Mouse (Mus musculus) limb, embryonic 12.5 days (tissue): ENCODE measurements at regions not wholly inside any gene's neighbourhood (a gene's known extent, or its start where the extent isn't known, plus 50 kb on each side); places are given as distances from the start of the nearest gene placed in this dataset.
"Not testable (repeated sequence)": the region's sequence is repeated elsewhere in the genome, so short reads cannot be mapped to it uniquely, and the experiment has no call there.

Experiments used
- ATAC-seq: fragments of 200-750 bp; cut with Nextera tagmentation; 2 replicates; pipeline ENCODE4 v1.8.0; 2017; ENCODE audit warnings: low read depth, moderate TSS enrichment; ENCODE audit not compliant: insufficient number of reproducible peaks, insufficient read depth, low FRiP score, low TSS enrichment
- H3K27ac ChIP-seq: fragments of 300-500 bp; sonication (generic); 2 replicates; pipeline ENCODE4 v1.5.1; 2016; ENCODE audit warnings: mild to moderate bottlenecking, moderate library complexity
- H3K27me3 ChIP-seq: fragments of 300-500 bp; sonication (generic); 2 replicates; pipeline ENCODE4 v1.6.1; 2016; ENCODE audit warnings: mild to moderate bottlenecking, moderate library complexity
- H3K36me3 ChIP-seq: fragments of 300-500 bp; sonication (generic); 2 replicates; pipeline ENCODE4 v1.6.1; 2016; ENCODE audit warnings: mild to moderate bottlenecking, moderate library complexity
- H3K4me1 ChIP-seq: fragments of 300-500 bp; sonication (generic); replicated peaks from 2 replicates; pipeline ENCODE4 v1.6.1; 2016
- H3K4me2 ChIP-seq: fragments of 300-500 bp; sonication (generic); 2 replicates; pipeline ENCODE4 v1.6.1; 2016; ENCODE audit warnings: mild to moderate bottlenecking, moderate library complexity
- H3K4me3 ChIP-seq: fragments of 300-500 bp; sonication (generic); replicated peaks from 2 replicates; pipeline ENCODE4 v1.5.1; 2016; ENCODE audit warnings: mild to moderate bottlenecking
- H3K9ac ChIP-seq: fragments of 300-500 bp; sonication (generic); replicated peaks from 2 replicates; pipeline ENCODE4 v1.6.1; 2016; ENCODE audit warnings: mild to moderate bottlenecking, moderate library complexity
- H3K9me3 ChIP-seq: fragments of 300-500 bp; sonication (generic); 2 replicates; pipeline ENCODE4 v1.6.1; 2016; ENCODE audit warnings: mild to moderate bottlenecking, moderate library complexity
- whole genome bisulfite sequencing: fragments of 180-500 bp; shearing (Covaris S2); methylation state at CpG from one replicate; pipeline ENCODE4 v1.1.7; 2016; 5-methylcytosine and 5-hydroxymethylcytosine counted together

DNA sequence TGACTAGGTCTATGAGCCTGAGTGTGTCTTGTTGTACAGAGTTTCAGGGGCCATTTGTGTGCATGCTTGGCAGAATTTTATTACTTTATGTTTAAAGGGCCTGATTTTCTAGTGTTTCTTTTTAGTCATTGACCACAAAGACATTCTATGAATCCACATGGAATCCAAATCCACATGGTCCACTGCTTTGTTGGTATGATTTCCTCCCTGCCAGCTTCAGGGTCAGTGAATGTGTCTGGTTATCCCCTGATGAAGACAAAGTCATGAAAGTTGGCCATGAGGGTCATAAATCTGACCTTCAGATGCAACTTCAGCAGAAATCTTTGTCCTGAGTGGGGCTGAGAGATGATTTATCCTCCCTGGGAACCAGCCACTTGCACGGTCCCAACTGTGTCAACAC is 263.6 kb upstream of the Irx1 start:
- H3K27ac ChIP-seq: no peak overlapping the region
- 95% methylated on average over 1 of the region's 1 CpGs for WGBS
- H3K4me2 ChIP-seq: no peak overlapping the region
- no peaks in the 10 kb centered on the region for H3K36me3 ChIP-seq
- H3K4me1 ChIP-seq: no peaks in the 10 kb centered on the region
- H3K4me3 ChIP-seq: no peak overlapping the region
- no peaks in the 10 kb centered on the region for H3K9me3 ChIP-seq
- H3K9ac ChIP-seq: no peak overlapping the region
- H3K27me3 ChIP-seq: no peaks in the 10 kb centered on the region; the same call in 1 of the 2 replicates
- no peak for ATAC-seq

DNA sequence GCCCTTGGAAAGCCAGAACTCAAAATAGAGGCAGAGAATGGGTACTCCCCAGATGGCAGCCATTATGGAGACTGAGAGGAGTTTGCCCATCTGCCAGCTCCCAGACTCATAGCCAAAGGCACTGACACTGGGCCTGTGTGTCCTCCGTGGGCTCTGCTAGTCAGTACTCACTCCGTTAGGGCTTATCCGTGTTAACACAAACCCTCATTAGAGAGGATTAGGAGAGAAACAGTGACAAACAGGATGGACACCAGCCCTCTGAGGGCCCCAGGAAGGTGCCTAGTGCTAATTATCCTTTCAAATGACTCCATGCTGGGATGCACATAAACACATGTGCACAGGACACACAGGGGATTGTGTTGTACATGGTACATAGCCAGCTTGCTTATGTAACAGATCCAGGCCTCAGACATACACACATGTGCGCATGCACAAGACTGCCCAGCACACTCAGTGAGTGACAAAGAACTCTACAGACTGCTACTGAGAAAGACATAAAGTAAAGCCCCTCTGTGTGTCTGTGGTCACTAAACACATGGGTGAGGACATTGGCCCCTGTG is 267.6 kb upstream of the Irx1 start:
- 52% methylated on average over 4 of the region's 4 CpGs for WGBS
- no peaks in the 10 kb centered on the region for H3K4me1 ChIP-seq
- no peak overlapping the region for H3K4me3 ChIP-seq
- no peak overlapping the region for H3K4me2 ChIP-seq
- no peak overlapping the region for H3K27ac ChIP-seq
- ATAC-seq: no peak
- H3K36me3 ChIP-seq: no peaks in the 10 kb centered on the region
- no peaks in the 10 kb centered on the region for H3K9me3 ChIP-seq
- no peak overlapping the region for H3K9ac ChIP-seq
- peaks cover 2% of the 10 kb centered on the region; the same call in 1 of the 2 replicates for H3K27me3 ChIP-seq

GRCm38 (mm10) chr13:72232080-72232479 is 268.6 kb upstream of the Irx1 start:
- peaks cover 2% of the 10 kb centered on the region; the same call in 1 of the 2 replicates for H3K27me3 ChIP-seq
- H3K4me1 ChIP-seq: no peaks in the 10 kb centered on the region
- no peaks in the 10 kb centered on the region for H3K9me3 ChIP-seq
- H3K9ac ChIP-seq: no peak overlapping the region
- H3K4me3 ChIP-seq: no peak overlapping the region
- no peak overlapping the region for H3K27ac ChIP-seq
- H3K36me3 ChIP-seq: no peaks in the 10 kb centered on the region
- no peak overlapping the region for H3K4me2 ChIP-seq
- no peak for ATAC-seq

DNA sequence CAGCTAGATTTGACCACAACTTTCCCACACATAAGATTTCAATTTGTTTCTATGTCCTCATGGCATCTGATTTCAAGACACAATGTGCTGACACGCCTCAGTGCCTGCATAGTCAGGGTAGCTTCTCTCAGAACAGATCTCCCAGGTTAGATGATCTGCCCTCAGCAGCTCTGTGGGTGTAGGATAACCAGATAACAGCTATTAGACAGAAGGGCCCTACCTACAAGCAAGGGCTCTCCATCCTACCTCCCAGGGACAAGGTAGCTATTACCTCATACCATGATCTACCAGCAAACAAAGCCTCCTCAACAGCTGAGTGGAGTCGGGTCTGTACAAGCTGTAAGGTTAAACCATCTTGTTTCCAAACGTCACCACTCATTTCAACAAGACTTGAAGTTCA is 278.4 kb upstream of the Irx1 start:
- Histone ChIP-seq H3K9me3 (no peaks in the 10 kb centered on the region), H3K4me2 (no peak overlapping the region), H3K36me3 (no peaks in the 10 kb centered on the region), H3K4me1 (no peaks in the 10 kb centered on the region), H3K4me3 (no peak overlapping the region), H3K27ac (no peak overlapping the region), H3K27me3 (no peaks in the 10 kb centered on the region), H3K9ac (no peak overlapping the region)
- ATAC-seq: no peak
- 73% methylated on average over 3 of the region's 3 CpGs for WGBS

DNA sequence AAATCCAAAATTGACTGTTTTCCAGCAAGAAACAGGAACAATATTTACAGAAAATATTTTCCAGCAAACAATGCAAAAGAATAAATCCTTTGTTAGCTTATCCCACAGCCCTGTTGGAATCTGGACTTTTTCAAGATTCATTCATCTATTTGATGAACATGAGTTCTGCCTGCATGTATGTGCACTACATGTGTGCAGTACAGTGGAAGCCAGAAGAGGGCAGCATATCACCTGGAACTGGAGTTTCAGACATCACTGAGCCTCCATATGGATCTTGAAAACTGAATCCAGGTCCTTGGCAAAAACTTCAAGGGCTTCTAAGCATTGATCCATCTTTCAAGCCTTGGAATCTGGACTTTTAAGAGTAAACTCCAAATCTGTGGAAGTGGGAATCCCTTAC is 286.9 kb upstream of the Irx1 start:
- Histone ChIP-seq H3K9me3 (no peaks in the 10 kb centered on the region), H3K27me3 (no peaks in the 10 kb centered on the region), H3K27ac (no peak overlapping the region), H3K4me3 (no peak overlapping the region), H3K4me2 (no peak overlapping the region), H3K36me3 (no peaks in the 10 kb centered on the region), H3K9ac (no peak overlapping the region), H3K4me1 (no peaks in the 10 kb centered on the region; the same call in 1 of the 2 replicates)
- no peak for ATAC-seq

GRCm38 (mm10) chr13:72253242-72253641 is 289.7 kb upstream of the Irx1 start:
- not testable (repeated sequence) for ATAC-seq, H3K27ac ChIP-seq, H3K4me3 ChIP-seq, H3K4me2 ChIP-seq, H3K9me3 ChIP-seq, H3K4me1 ChIP-seq, H3K9ac ChIP-seq, H3K36me3 ChIP-seq, H3K27me3 ChIP-seq
- 49% methylated on average over 13 of the region's 13 CpGs for WGBS

- H3K9ac ChIP-seq: no peak overlapping the region
- H3K4me3 ChIP-seq: no peak overlapping the region
- no peak overlapping the region for H3K27ac ChIP-seq
- ATAC-seq: no peak
- no peaks in the 10 kb centered on the region for H3K9me3 ChIP-seq
- no peak overlapping the region for H3K4me2 ChIP-seq
- H3K4me1 ChIP-seq: no peaks in the 10 kb centered on the region
- H3K27me3 ChIP-seq: no peaks in the 10 kb centered on the region
- H3K36me3 ChIP-seq: no peaks in the 10 kb centered on the region
- 93% methylated on average over 2 of the region's 2 CpGs for WGBS
Measured at GRCm38 (mm10) chr13:72258794-72259193, 295.3 kb upstream of the Irx1 start.

DNA sequence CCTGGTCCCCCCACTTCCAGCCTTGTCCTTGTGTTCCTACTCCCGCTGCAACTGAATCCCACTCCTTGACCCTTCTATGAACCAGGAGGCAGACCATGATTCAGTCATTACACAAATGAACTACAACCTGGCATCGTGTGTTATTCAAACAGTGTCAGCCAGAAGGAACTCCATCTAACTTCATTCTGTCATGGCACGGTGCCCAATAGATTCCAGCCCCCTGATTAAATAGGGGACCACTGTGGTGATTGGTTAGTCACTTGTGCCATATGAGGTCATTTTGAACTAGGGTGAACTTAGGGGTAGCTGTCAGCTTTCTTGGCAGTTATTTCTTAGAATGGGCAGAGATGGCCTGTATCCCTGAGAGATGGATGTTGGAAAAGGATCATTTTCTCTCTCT is 300.9 kb upstream of the Irx1 start:
- no peaks in the 10 kb centered on the region for H3K27me3 ChIP-seq
- no peak overlapping the region for H3K4me2 ChIP-seq
- H3K9ac ChIP-seq: no peak overlapping the region
- no peaks in the 10 kb centered on the region for H3K9me3 ChIP-seq
- H3K36me3 ChIP-seq: no peaks in the 10 kb centered on the region
- ATAC-seq: no peak
- no peak overlapping the region for H3K27ac ChIP-seq
- H3K4me1 ChIP-seq: no peaks in the 10 kb centered on the region
- 79% methylated on average over 3 of the region's 3 CpGs for WGBS
- H3K4me3 ChIP-seq: no peak overlapping the region

- no peaks in the 10 kb centered on the region for H3K4me1 ChIP-seq
- WGBS: 91% methylated on average over 7 of the region's 7 CpGs
- H3K36me3 ChIP-seq: no peaks in the 10 kb centered on the region
- H3K27ac ChIP-seq: no peak overlapping the region
- H3K9me3 ChIP-seq: no peaks in the 10 kb centered on the region
- H3K4me2 ChIP-seq: no peak overlapping the region
- H3K27me3 ChIP-seq: no peaks in the 10 kb centered on the region
- H3K4me3 ChIP-seq: no peak overlapping the region
- no peak overlapping the region for H3K9ac ChIP-seq
- no peak for ATAC-seq
Measured at GRCm38 (mm10) chr13:72265116-72265515, 301.6 kb upstream of the Irx1 start.

- H3K9me3 ChIP-seq: no peaks in the 10 kb centered on the region
- 84% methylated on average over 11 of the region's 11 CpGs for WGBS
- no peaks in the 10 kb centered on the region for H3K27me3 ChIP-seq
- no peak overlapping the region for H3K9ac ChIP-seq
- H3K27ac ChIP-seq: no peak overlapping the region
- H3K36me3 ChIP-seq: no peaks in the 10 kb centered on the region
- no peaks in the 10 kb centered on the region for H3K4me1 ChIP-seq
- no peak overlapping the region for H3K4me2 ChIP-seq
- ATAC-seq: no peak
- no peak overlapping the region for H3K4me3 ChIP-seq
Measured at GRCm38 (mm10) chr13:72265650-72266049, 302.1 kb upstream of the Irx1 start.

DNA sequence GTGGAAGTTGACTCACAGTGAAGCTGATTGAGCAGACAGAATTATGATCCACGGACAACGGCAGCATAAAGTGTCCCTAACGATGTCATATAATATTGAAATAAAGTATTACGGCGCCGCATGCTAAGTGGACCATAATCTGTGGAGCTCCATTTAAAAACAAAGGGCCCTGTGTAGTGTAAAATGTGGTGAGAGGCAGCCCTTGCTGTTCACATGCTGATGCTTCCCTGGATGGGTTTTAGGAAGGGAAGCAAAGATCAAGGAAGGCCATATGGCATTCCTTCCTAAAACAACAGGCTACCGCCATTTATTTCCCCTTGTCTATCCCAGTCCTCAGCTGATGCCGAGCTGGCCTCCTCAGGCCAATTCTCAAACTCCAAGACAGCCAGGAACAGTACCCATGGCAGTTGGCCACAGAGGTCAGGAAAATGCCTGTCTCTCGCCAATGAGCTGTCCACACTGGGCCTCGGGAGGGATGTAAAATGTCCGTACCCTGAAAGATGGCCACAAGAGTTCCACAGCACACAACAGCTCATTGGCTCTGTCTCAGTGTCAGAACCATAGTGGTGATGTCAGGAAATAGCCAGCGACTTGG is 302.7 kb upstream of the Irx1 start:
- Histone ChIP-seq H3K4me1 (no peaks in the 10 kb centered on the region), H3K4me3 (no peak overlapping the region)
- WGBS: 67% methylated on average over 12 of the region's 12 CpGs

DNA sequence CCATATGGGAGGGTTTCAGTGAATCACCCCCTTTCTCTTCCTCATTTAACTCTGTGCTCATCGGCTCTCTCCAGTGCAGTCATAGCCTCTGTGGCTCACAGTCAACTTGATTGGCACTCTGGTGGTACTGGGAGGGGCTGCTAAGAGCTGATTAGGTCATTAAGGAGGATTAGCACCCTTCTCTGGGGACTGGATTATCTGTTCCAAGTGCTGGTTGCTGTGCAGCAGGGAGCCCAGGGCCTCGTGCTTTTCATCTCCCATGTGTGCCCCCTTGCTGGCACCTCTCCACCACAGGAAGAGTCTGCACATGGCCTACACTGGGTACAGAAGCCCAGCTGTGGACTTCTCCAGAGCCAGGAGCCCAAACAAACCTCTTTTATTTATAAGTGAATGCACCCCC is 316.8 kb upstream of the Irx1 start:
- no peak for ATAC-seq
- H3K36me3 ChIP-seq: no peaks in the 10 kb centered on the region
- H3K4me2 ChIP-seq: no peak overlapping the region
- 48% methylated on average over 2 of the region's 2 CpGs for WGBS
- no peak overlapping the region for H3K27ac ChIP-seq
- no peak overlapping the region for H3K4me3 ChIP-seq
- no peaks in the 10 kb centered on the region for H3K4me1 ChIP-seq
- H3K9ac ChIP-seq: no peak overlapping the region
- no peaks in the 10 kb centered on the region for H3K27me3 ChIP-seq
- H3K9me3 ChIP-seq: no peaks in the 10 kb centered on the region

More for the DNA sequence above, 302.7 kb upstream of the Irx1 start:
- no peak overlapping the region for H3K27ac ChIP-seq
- H3K36me3 ChIP-seq: no peaks in the 10 kb centered on the region
- no peak overlapping the region for H3K9ac ChIP-seq
- no peaks in the 10 kb centered on the region for H3K27me3 ChIP-seq
- H3K4me2 ChIP-seq: no peak overlapping the region
- ATAC-seq: no peak
- H3K9me3 ChIP-seq: no peaks in the 10 kb centered on the region
